Mouse (Mus musculus) monocyte, adult 2 months (primary cell): ENCODE data around the gene Slc22a12.

Experiments
- DNase-seq, 2 experiments: peaks; one replicate each; pipeline ENCODE4 v3.0.0; 2022; ENCODE audit warnings: low spot score in 2 of 2, low read depth in 1 of 2

The Slc22a12 gene

DNA sequence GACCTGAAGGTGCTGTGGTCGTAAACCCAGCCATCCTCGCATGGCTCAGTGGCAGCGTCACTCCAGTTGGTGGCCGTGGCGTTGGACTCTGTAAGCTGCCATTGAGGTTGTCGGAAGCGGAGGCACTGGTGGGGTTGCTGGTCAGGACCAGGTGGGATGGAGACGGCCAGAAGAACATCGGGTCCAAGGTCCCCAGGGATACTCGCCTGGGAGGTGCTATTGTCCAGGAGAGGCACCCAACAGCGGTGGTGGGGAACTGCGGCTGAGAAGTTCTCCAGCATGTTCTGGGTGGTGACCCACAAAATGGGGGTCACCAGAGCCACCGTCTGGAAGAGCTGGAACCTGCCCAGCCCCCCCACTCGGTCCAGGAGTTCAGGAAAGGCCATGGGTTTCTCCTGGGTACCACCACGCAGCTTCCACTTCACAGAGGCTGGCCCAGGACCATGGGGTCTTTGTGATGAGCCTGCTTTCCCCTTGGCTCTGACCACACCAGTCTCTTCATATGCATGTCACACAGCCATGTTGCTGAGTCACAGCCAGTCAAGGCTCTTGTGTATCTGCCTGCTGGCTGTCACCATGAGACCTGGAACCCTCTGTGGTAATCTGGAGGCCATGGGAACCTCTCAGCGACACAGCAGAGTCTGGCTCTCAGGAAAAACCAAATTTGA is at the start of gene Slc22a12:
TSS of gene Slc22a12 (minus strand) at position 666 of the 668 bp plus-strand sequence.
- DNase-seq: no peak

DNA sequence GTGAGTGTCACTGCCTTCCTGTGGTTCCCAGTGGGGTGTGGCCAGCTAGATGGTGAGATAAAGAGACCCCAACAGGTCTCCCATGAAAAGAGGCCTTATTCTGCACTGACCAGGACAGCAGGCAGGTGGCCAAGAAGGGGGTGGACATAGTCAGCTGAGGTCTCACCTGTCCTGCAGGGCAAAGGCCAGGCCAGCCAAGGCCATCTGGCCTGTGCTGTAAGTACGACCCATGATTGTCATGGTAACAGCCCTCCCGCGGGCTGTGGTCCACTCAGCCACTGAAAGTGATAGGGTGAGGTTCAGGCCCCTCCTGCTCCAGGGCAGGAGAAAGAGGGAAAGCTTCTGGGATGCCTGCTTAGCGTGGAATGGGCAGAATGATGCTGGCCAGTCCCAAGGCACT is 29.2 kb upstream of the Slc22a12 start:
- no peak for DNase-seq

DNA sequence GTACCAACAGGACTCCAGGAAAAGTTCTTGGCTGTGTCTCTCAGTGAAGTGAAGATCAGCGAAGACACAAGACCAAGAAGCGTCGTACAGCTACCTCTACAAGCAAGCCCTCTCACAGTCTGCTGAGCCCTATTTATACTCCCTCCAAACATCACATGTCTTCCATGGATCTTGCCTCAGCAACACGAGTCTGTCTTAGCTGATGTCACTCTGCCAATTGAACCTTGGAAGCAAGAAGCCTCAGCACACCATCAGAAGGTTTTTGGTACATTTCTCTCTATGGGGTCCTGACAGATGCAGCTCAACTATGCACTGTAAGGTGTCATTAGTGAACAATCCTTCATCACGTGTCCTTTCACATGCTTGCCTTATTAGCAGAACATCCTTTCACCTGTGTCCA is 28.6 kb upstream of the Slc22a12 start:
- no peak for DNase-seq

DNA sequence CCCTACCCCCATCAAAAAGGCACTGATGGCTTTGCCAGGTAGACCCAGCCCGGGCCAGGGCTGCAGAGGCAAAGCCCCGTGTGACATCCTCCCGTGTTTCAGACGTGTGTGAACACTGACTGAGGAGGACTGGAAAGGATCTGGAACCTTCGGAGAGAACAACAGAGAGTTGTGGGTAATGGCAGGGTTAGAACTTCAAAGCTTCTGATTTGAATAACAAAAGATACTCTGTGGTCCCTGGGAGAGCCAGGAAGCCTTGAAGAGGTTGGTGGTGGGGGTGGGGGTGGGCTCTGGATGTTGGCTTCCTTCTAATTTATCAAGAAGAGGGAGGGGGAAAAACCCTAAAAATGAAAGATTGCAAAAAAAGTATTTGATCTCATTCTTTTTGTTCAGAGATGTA is 26.7 kb upstream of the Slc22a12 start:
- DNase-seq: no peak

DNA sequence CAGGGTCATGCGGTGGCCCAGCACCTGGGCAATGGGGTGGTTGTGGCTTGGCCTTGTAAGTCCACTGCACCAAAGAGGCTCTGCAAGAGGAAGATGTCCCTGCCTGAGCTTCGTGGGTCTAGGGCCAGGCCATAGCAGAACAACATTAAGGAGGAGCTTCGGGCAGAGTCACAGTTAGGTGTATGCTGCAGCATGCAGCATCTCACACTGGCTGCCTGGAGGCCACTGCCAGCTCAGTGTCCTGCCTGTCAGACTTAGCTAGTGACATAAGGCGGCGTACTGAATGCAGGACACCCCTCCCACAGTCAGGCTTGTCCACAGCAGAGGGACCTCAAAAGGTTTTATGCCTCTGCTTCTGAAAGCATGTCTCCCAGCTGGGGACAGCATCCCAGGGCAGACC is 26.2 kb upstream of the Slc22a12 start:
- DNase-seq: no peak

DNA sequence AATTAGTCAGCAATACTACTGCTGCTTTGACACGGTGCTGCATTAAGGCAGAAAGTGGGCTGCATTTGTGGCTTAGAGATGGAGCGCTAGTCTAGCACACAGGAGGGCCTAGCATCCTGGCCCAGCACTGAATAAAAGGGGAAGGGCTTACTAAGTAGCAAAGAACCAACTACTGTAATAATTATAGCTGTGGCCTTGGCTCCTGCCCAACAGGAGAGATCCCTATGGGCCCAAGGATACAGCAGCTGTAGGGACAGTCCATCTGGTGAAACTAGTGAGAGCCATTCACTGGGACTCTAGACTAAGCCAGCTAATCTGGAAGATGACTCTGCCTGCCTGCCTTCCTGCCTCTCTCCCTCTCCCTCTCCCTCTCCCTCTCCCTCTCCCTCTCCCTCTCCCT is 23.6 kb upstream of the Slc22a12 start:
- DNase-seq: no peak

DNA sequence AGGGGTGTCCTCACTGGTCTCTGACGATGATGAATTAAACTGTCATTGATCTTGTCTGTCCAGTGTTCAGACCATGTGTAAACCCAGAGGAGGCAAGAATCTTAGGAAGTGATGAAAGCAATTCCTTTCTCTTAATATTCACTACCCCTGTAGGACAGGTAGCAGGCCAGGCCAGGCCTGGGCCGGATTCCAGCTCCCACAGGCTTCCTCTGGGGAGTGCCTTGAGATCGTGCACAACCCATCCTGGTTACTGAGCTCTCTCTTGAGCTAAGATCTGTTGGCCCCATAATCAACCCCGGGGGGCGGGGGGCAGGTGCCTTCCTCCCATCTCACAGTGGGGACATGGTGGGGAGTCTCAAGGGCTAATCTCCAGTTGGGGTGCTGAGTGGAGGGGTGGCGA is 22.3 kb upstream of the Slc22a12 start:
- no peak for DNase-seq

DNA sequence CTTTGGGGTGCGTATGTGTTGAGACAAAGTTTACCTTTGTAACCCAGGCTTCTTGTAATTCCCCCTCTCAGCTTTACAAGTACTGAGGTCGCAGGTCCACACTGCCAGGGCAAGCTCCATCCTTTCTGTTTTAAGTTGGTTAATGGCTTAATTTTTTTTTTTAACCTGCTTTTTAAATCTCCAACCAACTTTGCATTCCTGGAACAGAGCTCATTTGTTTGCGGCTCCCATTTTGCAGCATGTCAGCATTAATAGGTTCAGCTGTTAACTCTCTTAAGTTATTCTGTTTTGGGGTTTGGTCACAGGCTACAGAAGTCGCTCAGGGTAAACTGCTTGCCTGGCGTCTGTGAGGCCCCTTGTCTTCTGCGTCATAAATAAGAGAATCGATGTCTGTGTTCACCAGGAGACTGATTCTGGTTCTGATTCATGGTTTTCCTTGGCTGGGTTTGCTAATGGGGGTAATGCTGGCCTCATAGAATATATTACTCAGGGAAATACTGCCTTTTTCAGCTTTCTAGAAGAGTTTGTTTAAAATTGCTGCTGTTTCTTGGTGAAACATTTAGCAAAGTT is 17.5 kb upstream of the Slc22a12 start:
- no peak for DNase-seq

DNA sequence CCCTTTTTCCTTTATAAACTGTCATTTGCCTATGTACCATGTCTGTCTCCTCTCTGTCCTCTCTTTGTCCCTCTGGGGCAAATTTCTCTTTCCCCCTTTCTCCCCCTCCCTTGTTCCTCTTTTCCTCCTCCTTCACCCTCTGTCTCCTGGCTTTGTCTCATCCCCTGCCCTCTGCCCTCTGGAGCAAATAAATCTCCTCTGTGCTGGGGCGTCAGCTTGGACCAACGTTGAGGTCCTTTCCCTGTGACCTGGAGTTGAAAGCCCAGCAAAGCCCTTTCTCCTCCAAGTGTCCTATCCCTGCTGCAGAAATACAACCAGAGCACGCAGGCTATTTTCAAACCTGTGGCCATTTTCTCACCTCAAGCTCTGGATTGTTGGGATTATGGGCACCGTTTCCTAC is 16.7 kb upstream of the Slc22a12 start:
- DNase-seq: no peak

DNA sequence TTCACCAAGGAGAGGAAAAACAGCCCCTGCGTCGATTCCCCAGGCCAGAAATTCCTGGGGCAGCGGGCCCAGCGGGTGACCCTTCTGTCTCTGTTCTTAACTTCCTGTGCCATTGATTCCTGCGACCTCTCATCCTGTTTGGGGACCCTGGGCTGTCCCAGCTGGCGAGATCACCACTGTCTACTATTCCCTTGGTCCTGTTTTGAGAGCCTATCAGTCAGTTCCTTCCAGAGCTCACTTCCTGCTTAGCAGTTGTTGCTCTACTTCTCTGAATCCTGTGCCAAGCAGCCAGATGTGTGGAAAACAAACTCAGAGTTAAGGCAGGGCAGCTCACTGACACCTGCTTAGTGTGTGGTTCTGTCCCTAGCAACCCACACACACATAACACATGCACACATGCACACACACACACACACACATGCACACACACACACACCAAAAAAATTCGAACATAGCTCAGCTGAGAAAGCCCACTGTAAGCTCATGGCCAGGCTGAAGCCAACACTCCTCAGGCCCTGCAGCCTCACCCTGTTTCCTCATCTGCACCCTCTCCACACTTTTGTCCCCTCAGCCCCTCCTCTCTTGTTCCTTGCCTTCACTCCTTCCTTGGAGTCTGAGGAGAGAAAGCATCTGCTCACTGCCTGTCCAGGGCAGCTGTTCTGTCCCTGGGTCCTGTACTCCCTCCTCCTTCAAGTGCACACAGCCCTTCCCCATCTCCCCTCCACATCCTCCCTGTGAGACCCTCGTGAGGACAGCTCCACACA is 11.2 kb upstream of the Slc22a12 start:
- DNase-seq: no peak

DNA sequence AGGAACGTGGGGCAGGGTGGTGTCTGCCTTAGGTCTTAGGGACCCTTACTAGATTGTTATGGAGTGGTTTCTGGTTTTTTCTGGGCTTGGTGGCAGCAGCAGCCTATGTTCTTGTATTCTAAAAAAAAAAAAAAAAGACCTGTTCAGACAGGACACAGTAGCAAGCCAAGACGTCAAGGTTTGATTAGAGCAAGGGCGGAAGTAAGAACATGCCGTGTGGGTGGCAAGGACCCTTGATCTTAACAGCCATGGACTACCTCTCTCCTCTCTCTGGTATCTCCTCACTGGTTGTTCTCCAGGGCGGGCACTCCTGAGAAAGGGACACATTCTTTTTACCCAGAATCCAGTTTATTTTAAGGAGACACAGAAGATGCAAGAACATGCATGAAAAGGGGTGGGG is 10.3 kb upstream of the Slc22a12 start:
- no peak for DNase-seq

DNA sequence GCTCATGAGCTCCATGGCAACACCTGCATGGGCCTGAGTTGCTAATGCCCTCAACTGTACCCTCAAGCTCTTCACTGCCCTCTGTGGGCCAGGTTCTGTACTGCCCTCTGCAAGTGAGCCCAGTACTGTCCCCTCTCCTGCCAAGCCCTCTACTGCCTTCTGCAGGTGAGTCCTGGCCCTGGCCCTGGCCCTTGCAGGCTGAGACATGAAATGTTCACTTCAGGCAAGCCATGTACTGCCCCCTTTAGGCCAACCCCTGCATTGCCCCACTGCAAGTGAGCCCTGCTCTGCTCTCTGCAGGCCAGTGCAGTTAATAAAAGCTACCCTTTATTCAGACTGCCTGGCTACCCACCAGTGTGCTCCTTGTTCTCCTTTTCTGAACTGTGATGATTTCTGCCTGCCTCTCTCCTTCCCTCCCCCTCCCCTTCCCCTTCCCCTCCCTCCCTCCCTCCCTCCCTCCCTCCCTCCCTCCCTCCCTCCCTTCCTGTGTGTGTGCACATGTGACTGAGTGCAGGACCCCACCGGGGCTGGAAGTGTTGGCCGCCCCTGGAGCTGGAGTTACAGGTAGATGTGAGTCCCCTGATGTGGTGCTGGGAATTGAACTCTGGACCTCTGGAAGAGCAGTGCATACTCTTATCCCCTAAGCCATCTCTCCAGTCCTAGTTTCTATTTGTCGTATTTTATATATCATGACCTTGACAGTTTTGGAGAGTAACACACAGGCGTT is 9.6 kb upstream of the Slc22a12 start:
- DNase-seq: peak in 1 of 2 experiments; percentile 11

DNA sequence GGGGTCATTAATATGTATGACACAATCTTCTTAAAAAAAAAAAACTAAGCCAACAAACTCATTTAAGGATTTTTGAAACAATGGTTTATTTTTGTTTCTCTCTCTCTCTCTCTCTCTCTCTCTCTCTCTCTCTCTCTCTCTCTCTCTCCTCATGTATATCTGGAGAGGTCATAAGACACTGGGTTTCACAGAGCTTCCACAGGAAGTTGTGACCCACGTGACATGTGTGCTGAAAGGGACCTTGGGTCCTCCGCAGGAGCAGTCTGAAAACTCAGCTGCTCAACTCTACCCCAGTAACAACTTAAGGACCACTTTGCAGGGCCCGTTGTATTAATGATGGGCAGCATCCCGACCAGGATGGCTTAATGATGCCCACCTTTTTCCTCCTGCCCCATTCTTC is 8.4 kb upstream of the Slc22a12 start:
- no peak for DNase-seq

DNA sequence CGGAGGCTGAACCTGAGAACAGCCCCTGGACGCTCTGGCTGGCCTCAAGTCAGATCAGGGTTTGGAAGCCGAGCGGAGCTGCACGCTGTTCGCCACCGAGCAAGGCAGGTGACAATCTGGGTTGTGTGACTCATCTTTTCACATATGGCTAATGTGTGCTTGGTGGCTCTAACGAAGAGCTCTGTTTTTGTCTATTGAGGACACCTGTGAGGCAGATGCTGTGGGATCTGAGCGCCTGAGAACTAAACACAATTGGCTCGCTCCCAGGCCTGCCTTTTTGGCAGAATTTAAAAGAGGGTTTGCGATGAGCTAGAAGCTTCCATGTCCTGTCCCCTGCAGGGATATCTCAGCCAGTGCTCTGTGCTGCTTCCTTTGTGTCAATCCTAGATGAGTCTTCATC is 6.7 kb upstream of the Slc22a12 start:
- no peak for DNase-seq

DNA sequence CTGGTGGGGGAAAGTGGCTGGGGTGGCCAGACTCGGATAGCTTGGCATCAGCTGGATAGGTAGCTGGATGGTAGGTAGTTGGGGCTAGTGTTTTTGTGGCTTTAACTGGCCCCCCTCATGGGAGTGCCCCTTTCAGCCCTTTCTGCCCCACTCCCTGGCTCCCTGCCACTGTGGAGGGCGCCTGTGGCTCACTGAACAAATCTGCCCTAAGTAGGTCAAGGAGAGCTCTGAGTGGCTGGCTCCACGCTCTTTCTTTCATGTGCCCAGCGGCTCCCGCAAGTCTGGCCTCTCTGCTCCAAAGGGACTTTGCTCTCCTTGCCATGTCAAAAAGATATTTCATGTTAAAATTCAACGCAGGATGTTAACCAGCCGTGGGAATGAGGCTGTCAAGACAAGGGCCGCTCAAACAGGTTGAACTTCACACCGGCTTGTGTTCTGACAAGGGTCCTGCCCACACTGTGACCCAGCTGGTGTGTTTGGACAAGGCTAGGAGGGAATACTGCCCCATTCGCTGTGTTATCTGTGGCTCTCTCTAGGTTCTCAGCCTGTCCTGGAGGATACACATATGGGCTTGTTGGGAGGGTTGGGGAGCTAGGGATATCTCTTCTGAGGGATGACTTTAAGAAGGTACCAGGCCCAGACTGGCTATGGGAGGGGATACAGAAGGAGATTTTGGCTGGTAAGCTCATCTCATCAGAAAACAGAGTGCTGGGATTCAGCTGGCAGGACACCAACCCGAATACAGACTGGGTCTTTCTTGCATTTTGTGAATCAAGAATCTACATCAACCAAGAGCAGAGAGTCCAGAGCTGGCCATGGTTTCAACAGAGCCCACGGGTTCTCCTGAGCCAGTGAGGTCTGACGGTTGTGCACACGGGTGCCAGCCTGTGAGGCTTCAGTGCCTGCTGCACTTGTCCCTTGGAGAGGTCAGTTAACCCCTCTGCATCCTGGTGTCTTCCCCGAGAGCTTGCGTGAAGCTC is 5.9 kb upstream of the Slc22a12 start:
- DNase-seq: no peak

DNA sequence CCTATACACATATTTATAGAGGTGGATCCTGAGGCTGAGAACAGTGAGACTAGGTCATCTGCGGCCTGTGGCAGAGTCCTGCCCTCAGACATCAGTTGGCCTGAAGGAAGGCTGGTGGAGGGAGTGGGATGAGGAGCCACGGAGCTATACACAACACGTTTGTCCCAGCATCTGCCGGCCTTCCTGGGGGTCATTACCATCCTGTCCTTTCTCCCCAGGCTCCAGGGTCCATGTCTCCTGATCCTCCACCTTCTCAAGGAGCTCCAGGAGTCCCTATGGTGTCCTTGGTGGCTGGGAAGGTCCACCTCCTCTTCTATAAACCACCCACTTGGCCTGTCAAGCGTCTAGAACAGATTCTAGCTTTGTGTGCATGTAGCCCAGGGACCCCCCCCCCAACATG is 5.0 kb upstream of the Slc22a12 start:
- DNase-seq: no peak

DNA sequence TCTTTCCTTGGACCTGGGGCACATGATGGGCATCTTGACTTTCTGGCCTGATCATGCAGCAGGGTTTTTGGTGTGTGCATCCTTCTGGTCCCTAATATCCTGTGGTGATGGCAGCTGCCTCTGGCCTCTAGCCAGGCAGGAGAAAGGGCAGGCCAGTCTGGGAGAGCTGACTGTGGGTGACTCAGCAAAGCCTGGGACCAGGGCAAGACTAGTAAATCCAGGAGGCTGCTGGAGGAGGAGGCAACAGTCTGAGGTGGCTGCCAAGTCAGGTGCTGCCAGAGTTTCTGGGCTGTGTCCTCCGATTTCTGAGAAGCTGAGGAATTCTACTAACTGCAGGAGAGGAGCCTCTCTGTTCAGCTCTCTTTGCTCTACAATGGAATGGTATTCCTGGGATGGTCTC is 3.3 kb upstream of the Slc22a12 start:
- no peak for DNase-seq

DNA sequence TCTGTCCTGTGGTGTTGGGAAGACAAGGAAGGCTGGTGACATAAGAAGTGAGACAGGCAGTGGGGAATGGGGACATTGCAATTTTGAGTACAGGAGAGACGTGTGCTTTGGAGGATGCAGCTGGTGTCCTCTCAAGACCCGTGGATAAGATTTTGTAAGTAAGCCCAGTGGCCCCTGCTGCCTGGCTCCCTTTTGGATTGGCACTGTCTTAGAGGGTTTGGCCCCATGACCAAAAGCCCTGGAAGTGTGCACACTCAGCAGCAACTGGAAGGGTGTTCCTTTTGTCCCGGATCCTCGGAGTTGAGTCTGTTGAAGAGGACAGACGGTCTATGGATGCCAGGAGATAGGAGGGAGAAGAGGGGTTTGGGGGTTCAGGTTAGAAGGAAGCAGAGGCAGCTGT is 2.6 kb upstream of the Slc22a12 start:
- no peak for DNase-seq

DNA sequence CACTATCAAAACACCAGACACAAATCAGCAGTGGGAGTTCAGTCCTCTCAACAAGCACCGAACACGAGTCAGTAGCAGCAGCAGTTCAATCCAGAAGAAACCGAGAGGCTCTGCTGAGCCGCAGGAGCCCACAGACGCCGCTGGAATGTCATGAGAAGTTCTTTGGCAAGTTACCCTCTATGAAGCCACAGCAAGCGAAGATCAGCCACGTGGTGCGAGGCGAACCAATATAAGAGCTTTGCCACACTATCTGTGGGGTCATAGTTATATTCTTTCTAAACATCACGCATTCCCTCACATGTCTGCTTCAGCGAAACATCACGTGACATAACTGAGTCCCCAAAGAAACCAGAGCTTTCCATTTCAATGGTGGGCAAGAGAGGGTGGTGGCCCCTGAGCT is 1.9 kb upstream of the Slc22a12 start:
- no peak for DNase-seq

DNA sequence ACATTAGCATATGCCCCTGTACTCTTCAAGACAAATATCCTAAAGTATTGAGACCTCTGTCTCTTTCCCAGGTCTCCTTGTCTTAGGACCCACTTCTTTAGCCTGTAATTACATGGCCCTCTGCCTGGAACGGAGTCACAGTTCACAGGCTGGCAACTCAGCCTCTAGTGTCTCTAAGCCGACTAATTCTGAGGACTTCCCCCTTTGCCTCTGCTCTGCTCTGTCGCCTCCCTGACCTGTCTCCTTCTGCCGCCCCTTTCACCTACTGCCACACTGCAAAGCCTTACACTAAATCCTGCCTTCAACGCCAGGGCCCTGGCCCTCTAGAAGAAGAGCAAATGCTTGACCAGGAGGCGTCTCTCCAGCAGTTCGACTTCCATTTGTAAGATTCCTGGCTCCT is 686 bp upstream of the Slc22a12 start:
- no peak for DNase-seq

DNA sequence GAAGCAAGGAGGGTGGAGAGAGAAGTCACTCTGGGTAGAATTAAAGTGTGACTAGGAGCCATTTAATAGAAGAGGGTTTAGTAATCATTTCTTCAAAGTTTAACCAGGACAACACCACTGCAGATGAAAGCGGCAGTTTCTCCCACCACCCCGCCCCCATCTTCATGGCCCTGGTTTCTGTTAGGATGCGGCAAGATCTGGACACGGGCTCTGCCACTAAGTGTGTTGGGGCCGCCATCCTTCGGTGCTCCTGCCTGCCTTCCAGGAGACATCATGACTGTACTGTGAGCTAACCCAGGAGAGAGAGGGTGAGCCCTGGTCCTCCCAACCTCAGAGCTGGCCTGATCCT is 177 bp upstream of the Slc22a12 start:
- no peak for DNase-seq
